Comparison of ENCODE assay signal across 8 mouse cellular contexts in genomic region chr19:47259581-47259980, GRCm38 (mm10).
DNase-seq lines count a peak whose midpoint lies in the region; ATAC-seq and TF ChIP-seq lines count a peak whose summit lies in the region.

No protein-coding gene starts in this region.

- no peak overlapping the region for H3K4me2 ChIP-seq in limb, embryonic 13.5 days (replicated peaks)

- no peak for TF ChIP-seq POLR2A in bone marrow macrophage, adult 2 months (IDR thresholded peaks at IDR 0.05; ENCODE audit: borderline replicate concordance, low read depth, low read length)

- no peak overlapping the region for H3K4me3 ChIP-seq in bone marrow macrophage, adult 2 months (ENCODE audit: insufficient read depth, low read length)
- no peak overlapping the region for H3K4me3 ChIP-seq in limb, embryonic 13.5 days

- peak; percentile 43 to 60 for DNase-seq in heart, postnatal 10 days
- DNase-seq in heart, adult 11 months = no peak
- DNase-seq in retina, postnatal 1 day = peak; percentile 75
- DNase-seq in ovary, postnatal 14 days (ENCODE audit: low spot score) = no peak

- H3K36me3 ChIP-seq in limb, embryonic 13.5 days = peaks cover 21% of the 10 kb centered on the region

- peaks cover 12% of the 10 kb centered on the region for H3K27me3 ChIP-seq in limb, embryonic 13.5 days

- peaks cover 17% of the 10 kb centered on the region for H3K4me1 ChIP-seq in bone marrow macrophage, adult 2 months (ENCODE audit: control insufficient read depth, insufficient read depth, low read length)
- H3K4me1 ChIP-seq in limb, embryonic 13.5 days = peaks cover 8% of the 10 kb centered on the region; the same call in 1 of the 2 replicates

- intact Hi-C loops in heart, postnatal 10 days (cut with DNase I) = loop anchor here (5.0 kb wide), 1 partner anchor 82 kb away; the partner anchor contains the start of gene Neurl1a

- no peak overlapping the region for H3K9ac ChIP-seq in limb, embryonic 13.5 days

- TF ChIP-seq CTCF in bone marrow macrophage, adult 2 months (IDR thresholded peaks at IDR 0.05; ENCODE audit: low read depth, low read length) = peak; percentile 60

- ATAC-seq in granulocyte monocyte progenitor cell, adult 5-6 weeks (replicated peaks; ENCODE audit: poor library complexity, severe bottlenecking) = peak; percentile 58
- peak; percentile 21; the same call in 1 of the 2 replicates for ATAC-seq in limb, embryonic 13.5 days (ENCODE audit: low FRiP score, low read depth)
- no peak for ATAC-seq in inflammation-experienced regulatory T-cells, adult 6 months

- no peak overlapping the region for H3K27ac ChIP-seq in bone marrow macrophage, adult 2 months (ENCODE audit: insufficient read depth, low read depth, low read length)
- H3K27ac ChIP-seq in limb, embryonic 13.5 days = no peak overlapping the region

- no peaks in the 10 kb centered on the region for H3K9me3 ChIP-seq in limb, embryonic 13.5 days

- 4% methylated on average over 5 of the region's 5 CpGs for WGBS in limb, embryonic 13.5 days

Comparison
In these comparisons a context has a peak if more than half of its experiments do, and no peak if none do; other contexts are left out.
1. DNase-seq: peak in heart, postnatal 10 days (2 of 2) and retina, postnatal 1 day (single experiment); none in heart, adult 11 months (single experiment) and ovary, postnatal 14 days (single experiment).